Mouse (Mus musculus): ENCODE results near the gene Apba1. TPM values are rescaled to one million over a fixed set of nuclear protein-coding genes. Genes with fewer than 3 reads are reported as not detected.

The Apba1 gene
- total RNA-seq, 4 experiments from 2014 or later, result 127 to 143 (median 133) TPM

DNA sequence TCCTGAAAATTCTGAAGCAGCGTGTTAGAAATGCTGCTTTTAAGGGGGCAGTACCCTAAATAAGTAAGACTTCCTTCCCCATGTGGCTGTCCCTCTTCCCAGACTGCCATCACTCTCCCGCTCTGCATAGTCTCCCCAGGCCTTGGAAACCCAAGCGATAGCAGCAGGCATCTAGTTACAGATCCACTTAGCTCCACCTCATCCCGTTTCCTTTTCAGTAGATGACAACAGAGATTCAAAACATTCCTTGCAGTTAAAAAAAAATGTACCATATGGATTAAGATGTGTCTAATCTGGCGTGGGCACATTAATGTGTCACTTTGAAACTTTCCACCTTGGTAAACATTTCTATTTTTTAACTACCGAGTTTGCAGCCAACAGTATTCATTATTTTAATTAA lies 48.1 kb downstream of the Apba1 start:
- DNase-seq (ENCODE audit: low spot score in 2 of 2), result no peak

DNA sequence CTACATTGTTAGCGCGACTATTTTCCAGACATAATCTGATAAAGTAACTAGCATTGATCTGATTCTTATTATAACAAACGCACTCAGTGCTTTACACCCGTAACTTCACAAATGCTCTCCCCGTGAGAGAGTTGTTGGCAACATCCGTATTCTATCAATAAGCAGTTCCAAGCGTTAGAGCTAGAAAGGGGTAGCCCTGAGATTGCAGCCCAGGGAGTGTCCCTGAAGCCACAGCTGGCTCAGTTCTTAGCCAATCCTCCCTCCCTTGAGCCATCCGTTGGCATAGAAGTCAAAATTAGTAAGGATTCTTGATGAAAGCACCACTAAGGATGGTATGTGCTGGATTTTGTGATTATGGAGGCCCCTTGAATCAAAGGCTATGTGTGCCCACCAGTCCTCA lies 48.7 kb downstream of the Apba1 start:
- DNase-seq (ENCODE audit: low spot score in 2 of 2), result no peak

DNA sequence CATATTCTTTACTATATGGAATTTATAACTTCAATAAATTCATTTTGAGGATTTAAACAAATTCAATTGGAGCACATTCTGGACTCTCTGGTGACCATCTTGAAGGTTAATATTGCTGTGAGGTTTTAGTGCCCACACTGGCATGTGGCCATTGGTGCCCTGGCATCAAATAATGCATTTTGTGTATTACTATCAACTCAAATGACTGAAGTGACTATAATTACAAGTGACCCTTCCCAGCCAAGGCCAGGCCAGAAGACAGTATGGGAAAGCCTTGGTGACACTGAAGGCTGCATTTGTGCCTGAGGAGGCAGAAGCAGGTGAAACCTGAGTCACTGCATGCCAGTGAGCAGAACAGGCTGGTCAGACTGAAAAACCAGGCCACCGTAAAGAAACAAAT lies 50.5 kb downstream of the Apba1 start:
- no peak for DNase-seq (ENCODE audit: low spot score in 2 of 2)

DNA sequence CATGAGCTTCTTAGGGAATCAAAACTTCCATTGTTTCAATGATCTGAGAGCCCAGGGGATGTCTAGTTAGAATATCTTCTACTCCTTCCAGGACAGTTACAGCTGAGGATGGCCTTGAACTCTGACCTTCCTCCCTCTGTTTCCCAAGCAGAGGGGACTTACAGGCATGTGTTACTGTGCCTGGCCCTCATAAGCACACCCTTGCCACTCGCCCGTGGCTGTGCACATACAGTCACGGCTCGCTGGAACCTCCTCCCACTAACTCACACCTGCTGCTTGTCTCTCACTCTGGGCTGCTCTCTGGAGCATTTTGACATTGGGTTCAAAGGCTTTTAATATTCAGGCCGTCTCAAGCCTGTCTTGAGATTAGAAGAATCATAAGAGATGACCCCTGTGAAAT lies 51.8 kb downstream of the Apba1 start:
- DNase-seq (ENCODE audit: low spot score in 2 of 2), result no peak

DNA sequence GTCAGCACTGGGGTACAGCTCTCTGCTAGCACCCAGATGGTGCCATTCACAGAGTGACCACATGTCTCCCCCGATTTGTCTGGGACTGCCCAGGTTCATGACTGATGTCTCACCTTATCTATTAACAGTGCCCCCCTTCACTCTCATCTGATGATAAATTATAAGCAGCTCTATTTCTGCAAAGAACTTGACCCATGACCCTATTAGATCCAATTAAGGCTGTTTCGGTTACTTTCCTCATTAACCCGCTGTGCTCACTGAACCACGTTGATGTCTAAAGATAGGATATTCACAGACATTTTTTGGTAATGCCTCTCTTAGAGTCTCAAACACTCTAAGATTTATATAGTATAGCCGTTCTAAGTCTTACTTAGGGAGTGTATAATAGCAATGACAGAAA lies 52.3 kb downstream of the Apba1 start:
- DNase-seq (ENCODE audit: low spot score in 2 of 2), result no peak

DNA sequence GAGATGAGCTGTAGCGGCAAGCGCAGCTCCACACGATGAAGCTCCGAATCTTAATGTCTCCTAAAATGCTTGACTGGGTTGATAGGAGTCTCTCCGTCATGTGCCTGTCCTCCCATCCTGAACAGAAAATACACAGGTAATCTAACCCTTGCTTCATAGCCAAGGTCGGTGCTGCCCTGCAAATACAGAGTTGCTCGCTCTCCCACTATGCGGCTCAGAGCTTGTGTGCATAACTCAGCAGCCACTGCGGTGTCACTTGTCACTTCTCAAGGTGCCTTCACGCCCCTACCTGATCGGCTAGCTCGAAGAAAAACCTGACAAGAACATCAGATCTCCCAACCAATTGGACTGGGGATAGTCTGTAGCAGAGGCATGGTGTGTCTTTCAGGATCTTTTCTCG lies 58.1 kb downstream of the Apba1 start:
- DNase-seq (ENCODE audit: low spot score in 2 of 2), result no peak

DNA sequence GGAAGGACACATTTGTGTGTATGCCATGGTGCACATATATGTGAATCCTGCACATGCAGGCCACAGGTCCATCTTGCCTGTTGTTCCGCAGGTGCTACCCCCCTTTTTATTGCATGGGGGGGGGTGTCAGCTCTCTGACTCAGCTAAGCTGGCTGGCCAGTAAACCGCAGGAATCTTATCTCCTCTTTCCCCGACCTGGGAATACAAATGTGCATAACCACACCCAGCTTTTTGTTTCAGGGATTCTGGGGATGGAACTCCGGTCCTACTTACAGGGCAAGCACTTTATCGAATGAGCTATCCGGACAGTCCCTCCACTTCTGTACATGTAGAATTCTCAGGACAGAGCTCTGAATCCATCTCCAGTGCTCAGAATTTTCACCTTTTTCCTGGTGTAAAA lies 58.5 kb downstream of the Apba1 start:
- DNase-seq (ENCODE audit: low spot score in 2 of 2), result no peak

DNA sequence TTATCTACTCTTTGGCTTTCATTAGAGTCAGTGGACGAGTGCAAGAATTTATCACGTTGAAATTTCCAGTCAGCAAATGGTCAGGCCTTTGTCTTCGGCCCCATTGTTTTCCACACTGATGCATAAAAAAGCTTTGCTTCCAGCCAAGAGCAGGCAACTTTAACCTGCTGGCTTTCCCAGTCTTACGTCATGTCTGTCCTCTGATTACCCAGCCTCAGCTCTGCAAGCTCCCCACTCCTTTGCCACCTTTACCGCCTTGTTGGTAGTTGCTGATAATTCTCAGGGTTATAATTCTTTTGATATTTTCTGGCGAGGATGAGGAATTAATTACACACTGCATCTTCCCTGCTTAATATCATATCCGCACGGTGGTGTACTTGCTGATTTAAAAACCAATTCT lies 61.2 kb downstream of the Apba1 start:
- no peak for DNase-seq (ENCODE audit: low spot score in 2 of 2)

DNA sequence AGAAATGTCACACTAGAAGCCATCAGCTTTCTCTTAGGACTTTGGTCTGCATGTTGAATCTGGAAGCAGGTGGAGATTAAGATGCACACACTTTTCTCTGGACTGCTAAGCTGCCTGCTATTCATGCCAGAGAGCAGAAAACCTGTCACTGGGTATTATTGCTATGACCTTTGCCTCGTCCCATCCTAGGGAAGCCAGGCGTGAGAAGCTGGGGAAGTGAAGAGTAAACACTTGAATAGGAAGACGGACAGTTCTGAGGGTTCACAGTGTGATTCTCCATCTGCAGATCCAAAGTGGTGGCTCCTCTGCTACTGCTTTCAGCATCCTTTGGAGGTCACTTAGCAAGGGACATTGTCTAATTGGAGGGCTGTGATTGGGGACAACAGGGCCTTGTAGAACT lies 63.8 kb downstream of the Apba1 start:
- DNase-seq (ENCODE audit: low spot score in 2 of 2), result no peak

DNA sequence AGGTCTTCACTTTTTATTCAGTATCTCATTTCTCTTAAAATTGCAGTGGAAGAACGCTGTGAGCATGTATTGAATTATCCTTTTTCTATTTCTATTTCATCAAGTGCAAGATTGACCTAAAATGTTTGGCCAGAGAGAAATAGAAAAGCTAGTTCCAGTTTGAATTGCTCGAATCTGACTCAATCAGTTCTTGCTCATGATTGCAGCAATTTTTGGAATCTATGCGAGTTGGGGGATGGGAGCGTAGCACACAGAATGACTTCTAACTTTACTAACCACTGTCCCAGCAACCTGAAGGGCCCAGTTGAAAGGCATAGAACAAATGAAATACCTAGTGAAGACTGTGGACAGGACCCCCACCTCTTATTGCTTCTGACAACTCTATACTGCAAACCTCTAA lies 64.8 kb downstream of the Apba1 start:
- no peak for DNase-seq (ENCODE audit: low spot score in 2 of 2)

DNA sequence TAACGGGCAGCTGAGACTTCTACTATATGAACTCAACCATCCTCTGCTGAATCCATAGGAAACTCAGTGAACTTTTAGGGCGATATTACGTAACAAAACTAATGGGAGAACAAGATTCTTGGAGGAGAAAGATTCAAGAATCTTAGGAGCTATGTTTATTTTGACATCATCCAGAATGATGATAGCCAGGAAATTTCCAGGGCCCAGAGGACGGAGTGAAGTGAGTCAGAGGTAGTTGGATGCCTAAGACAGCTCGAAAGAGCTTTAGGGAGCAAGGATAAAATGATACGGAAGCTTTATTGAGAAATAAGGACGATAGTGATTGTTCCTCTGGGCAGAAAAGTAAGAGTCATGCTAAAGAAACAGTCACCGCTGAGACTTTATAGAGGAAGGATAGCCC lies 67.6 kb downstream of the Apba1 start:
- no peak for DNase-seq (ENCODE audit: low spot score in 2 of 2)

DNA sequence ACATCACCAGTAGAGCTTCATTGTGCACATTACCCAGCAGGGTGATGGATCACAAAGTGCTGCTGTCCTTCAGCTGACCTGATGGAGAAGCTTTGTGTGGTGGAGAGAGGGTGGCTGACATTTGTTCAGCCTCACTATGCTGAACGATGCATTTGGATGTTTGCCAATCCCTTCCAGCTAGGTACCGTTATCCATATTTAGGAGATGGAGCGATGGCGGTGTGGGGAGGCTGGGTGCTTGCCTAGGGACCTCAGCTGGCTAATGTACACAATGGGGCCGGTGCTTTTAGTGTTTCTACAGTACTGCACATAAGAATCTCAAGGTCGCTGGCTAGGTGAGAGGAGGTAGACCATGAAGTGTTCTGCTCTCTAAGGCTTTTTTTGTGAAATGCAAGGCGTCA lies 72.1 kb downstream of the Apba1 start:
- DNase-seq (ENCODE audit: low spot score in 2 of 2), result no peak

DNA sequence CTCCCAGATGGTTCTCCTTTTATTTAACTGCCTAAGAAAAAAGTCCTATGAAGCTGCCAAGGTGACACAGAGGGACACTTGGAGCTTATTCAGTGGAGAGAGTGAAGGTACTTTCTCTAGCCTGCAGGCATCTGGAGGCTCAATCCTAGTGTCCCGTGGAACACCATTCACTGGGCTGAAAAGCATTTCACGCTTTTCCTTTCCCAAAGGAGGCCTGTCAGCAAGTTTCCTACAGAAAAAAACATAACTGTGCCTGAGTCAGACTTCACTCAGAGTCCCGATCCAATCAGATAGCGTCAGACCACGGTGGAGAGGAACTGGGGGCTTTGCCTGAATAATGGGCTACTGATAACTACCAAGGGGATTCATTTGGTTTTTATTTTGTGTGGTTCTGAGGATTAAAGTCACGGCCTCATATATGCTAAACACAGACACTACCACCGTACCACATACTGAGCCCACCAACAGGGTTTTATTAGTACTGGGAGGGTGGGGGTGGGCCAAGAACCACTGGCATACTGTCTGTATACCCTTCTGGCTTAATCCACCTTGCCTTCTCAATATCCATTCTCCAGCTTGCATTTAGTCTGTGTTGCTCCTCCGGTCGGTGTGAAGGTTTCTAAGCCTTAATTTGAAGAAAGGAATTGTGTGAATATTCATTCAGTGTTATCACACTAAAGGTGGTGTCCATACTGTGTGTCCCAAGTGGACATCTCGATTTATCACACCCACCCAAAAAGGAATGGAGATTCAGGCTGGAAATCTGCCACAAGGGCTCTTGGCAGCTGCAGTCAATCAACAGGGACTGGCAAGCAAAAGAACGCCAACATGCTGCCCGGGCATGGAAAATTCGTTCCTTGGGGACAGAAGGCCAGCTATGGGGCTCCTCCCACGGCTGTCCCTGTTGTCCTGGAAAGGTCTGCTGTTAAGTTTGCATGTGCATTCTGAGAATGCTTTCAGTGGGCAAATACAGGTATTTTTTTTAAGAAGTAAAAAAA lies 75.3 kb downstream of the Apba1 start:
- DNase-seq (ENCODE audit: low spot score in 2 of 2), result no peak

DNA sequence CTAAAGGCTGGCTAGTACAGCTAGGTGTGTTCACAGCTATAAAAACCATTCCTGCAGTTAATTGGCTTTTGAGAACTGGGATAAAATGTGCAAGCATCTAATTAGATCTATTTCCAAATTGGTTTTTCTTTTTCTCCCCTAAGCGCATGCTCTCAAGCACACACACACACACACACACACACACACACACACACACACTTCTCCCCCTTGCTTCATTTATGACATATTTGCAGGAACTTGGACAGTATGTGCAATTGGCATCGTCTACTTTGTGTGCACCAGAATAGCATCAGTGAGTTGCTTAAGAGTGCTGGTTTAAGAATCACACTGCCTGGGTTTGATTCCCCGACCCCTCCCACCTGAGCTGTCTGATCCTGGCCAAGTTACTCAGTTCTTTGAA lies 76.0 kb downstream of the Apba1 start:
- peak in 1 of 2 experiments; percentile 21 for DNase-seq (ENCODE audit: low spot score in 2 of 2)

DNA sequence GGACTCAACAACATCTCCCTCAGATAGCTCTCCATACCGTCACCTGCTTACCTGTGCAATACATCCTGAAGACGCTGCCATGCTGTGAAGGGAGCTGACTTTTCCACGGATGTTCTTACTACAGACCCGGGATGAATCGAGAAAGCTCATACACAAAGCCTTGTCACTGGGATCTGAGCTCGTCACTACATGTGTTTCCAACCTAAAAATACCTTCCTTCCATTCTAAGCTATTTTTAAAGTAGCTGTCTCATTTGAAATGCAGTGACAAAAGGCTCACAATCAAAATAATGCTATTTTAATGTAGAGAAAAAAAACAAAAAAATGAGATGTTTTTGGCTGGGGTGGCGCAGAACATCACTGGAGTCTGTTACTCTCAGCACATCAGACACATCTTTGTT lies 97.1 kb downstream of the Apba1 start:
- DNase-seq (ENCODE audit: low spot score in 2 of 2), result no peak

DNA sequence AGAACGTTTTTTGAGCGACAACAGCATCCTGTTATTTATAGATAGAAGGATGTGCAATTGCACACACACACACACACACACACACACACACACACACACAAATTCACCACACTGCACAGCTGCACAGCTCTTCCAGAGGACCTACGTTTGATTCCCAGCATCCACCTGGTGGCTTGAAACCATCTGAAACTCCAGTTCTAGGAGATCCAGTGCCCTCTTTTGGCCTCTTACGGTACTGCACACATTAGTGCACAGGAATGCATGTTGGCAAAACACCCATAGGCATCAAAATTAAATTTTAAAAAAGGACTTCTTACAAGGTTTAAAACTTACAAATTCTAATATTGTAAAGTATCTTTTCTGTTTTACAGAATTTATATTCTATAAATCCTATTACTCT lies 99.4 kb downstream of the Apba1 start:
- DNase-seq (ENCODE audit: low spot score in 2 of 2), result no peak

DNA sequence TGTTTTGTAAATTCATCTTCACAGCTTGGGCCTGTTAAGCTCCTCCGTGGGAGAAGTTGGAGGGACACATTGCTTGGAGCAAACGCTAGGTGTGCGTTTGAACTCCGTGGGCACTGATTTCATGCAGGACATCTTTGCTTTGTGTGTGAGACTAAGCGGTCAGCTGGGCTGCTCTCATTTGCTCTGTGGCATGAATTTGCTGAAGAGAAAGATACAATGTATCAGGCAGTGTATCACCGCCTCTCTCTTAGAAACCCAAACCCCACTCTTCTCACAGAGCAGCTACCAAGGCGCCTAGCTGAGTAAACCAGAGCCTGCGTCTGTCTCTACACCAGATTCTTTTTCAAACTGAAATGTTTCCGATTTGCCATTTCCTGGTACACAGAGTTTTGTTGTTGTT lies 100.1 kb downstream of the Apba1 start:
- DNase-seq (ENCODE audit: low spot score in 2 of 2), result no peak

DNA sequence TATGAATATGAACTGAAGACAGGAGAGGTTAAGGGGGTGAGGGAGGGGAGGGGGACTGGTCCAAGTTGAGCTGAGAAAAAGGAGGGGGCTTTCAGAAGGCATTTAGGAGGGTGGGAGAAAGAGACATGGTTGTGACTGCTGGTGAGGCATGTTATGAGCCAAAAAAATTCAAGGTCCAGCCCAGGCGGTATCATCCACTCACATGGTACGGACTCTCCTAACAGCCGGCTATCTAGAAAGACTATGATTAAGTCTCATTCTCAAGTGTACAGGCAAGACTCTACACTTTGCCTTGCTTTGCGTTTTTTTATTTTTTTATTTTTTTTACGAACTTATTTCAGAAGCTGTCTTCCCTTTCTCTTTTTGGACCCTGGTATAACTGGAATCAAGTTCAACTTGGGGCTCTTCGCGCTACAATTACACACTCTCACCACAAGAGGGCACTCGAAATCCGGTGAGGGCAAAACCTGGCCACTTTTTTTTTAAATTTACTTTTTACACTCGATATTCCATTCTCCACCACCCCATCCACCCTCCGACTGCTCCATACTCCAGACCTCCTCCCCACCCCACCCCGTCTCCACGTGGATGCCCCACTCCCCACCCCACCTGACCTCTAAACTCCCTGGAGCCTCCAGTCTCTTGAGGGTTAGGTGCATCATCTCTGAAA lies 101.6 kb downstream of the Apba1 start:
- no peak for DNase-seq (ENCODE audit: low spot score in 2 of 2)

DNA sequence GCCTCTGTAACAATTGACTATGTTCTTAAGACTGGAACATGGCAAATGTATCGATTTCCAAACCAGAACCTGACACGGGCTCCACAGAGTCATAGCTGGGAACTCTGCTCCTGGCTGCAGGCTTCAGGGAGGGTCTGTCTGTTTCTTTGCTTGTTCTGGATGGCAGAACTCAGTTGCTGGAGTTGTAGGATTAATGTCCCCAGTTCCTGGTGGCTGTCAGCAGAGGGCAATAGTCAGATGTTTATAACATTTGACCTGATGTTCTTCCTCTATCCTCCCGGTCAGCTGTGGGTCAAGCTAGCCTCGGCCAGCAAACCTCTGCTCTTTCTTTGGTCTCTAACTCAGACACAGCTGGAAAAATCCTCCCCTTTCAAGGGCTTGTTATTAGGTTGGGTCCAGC lies 104.0 kb downstream of the Apba1 start:
- DNase-seq (ENCODE audit: low spot score in 2 of 2), result no peak

DNA sequence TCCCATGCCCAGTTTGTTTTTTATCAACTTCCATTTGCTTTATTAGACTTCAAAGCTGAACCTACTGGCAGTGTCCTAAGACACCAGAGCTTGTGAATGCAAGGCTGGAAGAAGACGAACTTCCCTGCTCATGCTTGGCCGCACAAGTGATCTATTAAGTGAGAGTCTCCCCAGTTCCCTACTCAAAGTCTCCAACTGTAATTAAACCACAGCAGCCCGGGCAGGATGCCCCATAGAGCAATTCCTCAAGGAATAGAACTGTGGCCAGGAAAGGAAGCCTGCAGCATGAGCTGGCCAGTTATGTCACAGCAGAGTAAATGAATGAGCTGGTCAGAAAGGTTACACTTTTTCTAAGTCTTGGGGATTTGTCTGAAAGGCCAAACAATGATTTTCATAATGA lies 105.3 kb downstream of the Apba1 start:
- no peak for DNase-seq (ENCODE audit: low spot score in 2 of 2)

DNA sequence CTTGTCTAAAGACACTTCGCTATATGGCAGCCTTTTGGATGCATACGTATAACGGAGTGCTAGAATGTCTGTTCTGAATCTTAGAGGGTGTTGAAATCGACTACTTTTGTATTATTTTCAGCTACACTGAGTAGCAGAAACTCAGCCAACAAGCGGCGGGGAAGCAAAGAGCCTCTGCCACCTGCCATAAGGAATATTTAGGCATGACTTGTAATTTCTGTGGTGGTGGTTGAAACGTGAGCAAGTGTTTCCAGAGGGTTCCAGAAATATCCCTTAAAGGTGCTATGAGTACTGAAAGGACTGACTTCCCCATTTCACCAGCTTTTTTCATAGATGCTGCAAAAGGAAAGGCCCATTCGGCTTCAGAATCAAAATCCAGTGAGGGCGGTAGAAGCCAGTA lies 107.4 kb downstream of the Apba1 start:
- DNase-seq (ENCODE audit: low spot score in 2 of 2), result peak in 1 of 2 experiments; percentile 50

DNA sequence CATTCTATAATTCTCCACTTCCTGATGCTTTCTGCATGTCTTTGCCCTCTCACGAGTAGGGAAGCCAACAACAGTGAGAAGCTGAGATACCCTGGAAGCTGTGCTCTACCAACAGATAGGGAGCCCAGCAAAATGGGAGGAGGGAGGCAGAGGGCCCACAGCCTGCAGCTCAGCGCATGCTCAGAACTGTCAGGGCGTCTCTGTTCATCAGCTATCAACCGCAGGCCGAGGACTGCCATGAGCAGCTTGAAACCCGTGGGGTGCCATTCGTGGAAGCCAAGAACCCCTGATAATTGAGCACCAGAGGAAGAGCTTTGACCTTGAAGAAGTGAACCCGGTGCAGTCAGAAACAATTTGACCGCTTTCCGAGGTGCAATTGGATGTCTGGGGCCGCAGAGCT lies 108.4 kb downstream of the Apba1 start:
- no peak for DNase-seq (ENCODE audit: low spot score in 2 of 2)

DNA sequence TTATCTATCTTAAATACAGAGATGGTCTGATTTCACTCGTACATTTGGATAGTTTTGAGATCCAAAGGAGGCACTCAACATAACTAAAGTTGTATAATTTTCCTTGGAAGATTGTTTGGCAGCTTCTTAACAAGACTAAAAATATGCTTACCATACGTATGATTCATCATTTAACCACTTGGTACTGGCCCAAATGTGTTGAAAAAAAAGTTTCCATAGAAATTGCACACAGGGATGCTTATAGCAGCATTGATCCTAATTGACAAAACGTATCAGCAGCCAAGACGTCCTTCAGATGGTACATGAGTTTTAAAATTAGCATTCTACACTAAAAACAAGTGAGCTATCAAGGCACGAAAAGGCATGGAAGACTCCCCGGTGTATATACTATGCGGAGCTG lies 108.9 kb downstream of the Apba1 start:
- no peak for DNase-seq (ENCODE audit: low spot score in 2 of 2)

All from left cerebral cortex, adult 8-10 months (tissue).